Mouse (Mus musculus) embryonic fibroblast, embryonic 13.5 days (primary cell): Measurements from ENCODE around the gene Pglyrp2.

Experiments used
- CTCF ChIP-seq: IDR thresholded peaks from 2 replicates; pipeline ENCODE4 v1.5.1; 2011; ENCODE audit warnings: mild to moderate bottlenecking, control low read depth, low read length, moderate library complexity, borderline replicate concordance; ENCODE audit not compliant: insufficient read depth
- POLR2A ChIP-seq: IDR thresholded peaks from 2 replicates; pipeline ENCODE4 v1.6.1; 2011; ENCODE audit warnings: low read depth, mild to moderate bottlenecking, control low read depth, low read length, moderate library complexity

GRCm38 (mm10) chr17:32364331-32364730 is 59.6 kb downstream of the Pglyrp2 start:
- TF ChIP-seq CTCF: no peak
- TF ChIP-seq POLR2A: peak; percentile 72
